Mouse (Mus musculus): ENCODE measurements at regions not wholly inside any gene's neighbourhood (a gene's known extent, or its start where the extent isn't known, plus 50 kb on each side); places are given as distances from the start of the nearest gene placed in this dataset.

DNA sequence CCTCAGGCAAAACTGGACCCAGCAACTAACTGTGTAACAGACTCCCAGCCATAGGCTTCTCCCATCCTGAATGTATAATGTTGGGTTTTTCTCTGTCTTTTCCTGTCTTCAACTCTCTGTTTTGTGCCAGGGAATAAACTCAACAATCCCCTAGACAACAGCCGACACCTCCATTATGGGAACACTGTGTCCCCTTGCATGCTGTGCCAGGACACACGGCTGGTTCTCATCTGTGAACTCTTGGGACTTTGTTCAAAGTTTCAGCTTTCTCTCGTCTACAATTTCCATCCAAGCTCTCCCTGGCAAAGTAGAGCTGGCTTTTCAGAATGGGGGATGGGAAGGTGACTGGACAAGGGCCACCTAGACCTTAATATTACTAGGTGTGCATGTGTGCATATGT lies 56.1 kb upstream of the Kcng1 start:
- no peak for DNase-seq

DNA sequence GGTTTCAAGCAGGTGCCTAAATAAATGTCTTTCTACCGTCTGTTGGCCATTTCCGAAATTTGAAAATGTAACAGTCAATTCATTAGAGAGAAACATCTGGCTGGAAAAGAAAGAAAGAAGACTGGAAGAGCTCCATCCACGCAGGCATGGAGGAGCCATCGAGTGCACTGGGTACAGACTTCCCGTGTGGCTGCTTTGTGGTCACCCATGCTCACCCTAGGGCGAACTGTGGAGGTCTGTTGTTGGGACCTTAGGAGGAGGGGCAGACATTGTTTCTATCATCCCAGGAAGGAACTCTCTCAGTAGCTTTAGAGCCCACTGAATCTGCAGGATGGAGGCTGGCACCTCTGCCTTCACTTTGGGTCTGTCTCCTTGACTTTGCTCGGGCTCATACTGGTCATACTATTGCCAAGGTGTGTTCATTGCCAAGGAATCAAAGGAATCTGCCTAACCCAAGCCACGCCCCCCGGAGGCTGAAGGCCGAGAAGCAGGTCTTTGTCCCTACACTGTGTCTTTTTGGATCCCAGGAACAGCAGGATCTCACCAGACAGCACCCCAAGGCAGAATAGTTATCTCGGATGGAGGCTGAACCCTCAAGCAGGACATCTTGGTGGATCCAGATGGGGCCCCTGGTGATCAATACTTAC lies 54.3 kb upstream of the Kcng1 start:
- DNase-seq, result no peak

DNA sequence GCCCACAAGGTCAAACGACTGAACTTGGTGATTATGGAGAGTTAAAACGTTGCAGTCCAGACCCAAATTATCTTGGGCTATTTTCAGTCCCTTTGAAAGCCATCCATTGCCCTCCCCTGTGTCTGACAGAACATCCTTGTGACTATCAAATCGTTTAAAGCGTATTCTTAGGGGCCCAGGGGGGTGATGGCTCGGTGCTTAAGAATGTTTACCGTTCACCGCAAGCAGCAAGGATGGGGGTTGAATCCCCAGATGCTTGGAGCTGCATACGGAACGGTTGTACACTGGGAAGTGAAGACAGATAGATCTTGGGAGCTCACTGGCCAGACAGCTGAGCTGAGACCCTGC lies 52.7 kb upstream of the Kcng1 start:
- no peak for DNase-seq

DNA sequence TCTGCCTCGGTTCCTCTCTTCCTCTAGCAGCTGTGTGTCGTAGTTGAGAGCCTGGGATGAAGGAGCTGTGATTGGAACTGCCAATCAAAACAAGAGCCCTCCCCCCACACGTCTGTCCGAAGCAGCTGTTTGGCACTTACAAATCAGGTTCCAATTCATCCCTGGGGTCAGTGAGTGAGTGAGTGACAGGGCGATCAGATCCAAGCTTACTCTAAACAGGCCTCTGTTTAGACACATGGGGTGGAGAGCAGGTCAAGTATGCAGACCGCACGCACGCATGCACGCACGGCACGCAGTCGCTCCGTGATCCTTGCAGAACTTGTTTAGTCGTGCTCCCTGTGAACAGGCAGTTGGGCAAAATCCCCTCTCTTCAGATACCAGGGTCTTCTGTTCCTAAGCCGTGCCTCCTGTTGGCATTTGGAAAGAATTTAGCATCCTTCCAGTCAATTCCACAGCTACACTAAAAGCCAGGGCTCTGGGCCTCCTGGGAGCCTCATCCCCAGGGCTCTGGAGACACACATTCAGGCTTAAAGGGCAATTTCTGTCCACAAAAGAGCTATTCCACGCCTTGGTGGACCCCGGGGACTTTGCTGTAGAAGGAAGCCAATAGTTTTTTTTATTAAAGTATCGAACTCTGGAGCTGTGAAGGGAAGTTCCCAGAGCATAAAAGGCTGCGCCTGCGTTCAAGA lies 52.2 kb upstream of the Kcng1 start:
- DNase-seq, result no peak

DNA sequence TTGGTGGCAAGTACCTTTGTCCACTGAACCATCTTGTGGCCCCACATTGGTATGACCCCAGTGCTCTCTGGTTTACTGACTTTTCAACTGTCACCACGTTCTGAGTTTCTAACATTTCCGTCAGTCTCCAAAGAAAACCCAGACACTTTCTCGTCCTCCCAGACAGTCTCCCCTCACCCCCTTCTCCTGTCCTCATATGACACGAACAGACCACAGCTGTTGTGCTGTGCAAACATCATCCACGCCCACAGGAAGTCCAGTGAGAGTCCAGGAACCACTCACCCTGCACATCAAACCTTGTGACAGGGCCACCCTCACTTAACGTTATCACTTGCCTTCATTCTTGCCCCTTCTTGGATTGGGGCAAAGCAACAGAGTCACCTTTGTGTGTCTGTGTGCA lies 51.4 kb upstream of the Kcng1 start:
- no peak for DNase-seq

Measured in embryo, embryonic 11 days (tissue).